Mouse (Mus musculus): ENCODE measurements around the gene Cacna1f.

The Cacna1f gene

DNA sequence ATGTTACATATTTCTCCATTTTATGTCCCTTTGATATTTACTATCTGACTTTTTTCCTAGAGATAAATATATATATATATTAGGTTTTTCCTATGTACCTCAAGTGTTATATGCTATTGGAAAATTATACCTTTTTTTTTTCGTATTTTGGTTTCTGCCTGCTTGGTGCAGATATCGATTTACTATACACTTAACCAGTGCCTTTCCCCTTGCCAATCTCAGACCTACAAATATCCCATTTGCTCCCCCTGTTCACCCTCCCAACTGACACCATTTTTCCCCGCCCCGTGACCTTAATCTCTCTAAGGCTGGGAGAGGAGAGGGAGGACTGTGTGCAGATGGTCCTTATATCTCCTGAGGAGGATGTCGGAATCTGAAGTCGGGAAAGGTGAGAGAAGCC is at the start of gene Cacna1f:
Gene Cacna1f (plus strand): TSS at position 301 of the 400 bp plus-strand sequence.
- no peak for DNase-seq (ENCODE audit: low spot score in 2 of 2)

DNA sequence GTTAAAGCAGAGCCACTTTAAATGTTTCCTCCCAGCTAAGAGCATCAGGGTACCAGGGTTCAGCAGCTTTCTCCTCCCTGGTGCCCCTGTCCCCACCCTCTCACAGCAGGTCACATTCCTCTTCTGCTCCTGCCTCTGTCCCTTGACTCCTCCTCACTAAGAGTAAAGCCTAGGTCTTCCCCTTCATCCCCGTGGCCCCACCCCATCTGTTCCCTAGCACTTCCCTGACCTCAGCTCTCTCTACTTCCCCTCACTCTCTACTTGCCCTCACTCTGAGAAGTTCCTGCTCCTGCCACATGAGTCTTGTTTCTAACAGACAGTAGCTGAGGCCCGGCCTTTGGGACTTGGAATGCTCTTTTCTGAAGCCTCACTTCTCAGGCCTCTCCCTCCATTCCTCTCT is 43.8 kb upstream of the Cacna1f start:
- no peak for DNase-seq (ENCODE audit: low spot score in 2 of 2)

DNA sequence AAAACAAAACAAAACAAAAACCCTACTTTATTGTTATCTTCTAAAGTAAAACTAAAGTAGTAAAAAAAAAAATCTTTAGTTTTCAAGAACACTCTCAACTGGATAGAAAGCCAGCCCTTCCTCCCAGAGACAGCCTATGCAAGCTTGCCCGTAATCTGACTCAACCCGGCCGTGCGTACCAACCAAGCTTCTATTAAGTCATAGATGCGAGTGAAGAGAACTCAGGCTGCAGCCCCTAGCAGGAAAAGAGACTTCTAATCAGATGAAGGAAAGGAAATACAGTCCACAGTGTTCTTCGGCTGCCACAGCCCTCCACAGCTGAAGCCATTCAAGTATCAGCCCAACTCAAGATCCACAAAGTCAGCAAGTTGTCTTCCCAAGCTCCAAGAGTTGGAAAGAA is 40.5 kb upstream of the Cacna1f start:
- DNase-seq (ENCODE audit: low spot score in 2 of 2): no peak

GRCm38 (mm10) chrX:7567491-7567890 is 39.4 kb upstream of the Cacna1f start:
- DNase-seq (ENCODE audit: low spot score in 2 of 2): no peak

GRCm38 (mm10) chrX:7570481-7571175 is 36.3 kb upstream of the Cacna1f start:
- DNase-seq (ENCODE audit: low spot score in 2 of 2): no peak

GRCm38 (mm10) chrX:7571565-7572136 is 35.2 kb upstream of the Cacna1f start:
- no peak for DNase-seq (ENCODE audit: low spot score in 2 of 2)

GRCm38 (mm10) chrX:7572466-7572865 is 34.4 kb upstream of the Cacna1f start:
- DNase-seq (ENCODE audit: low spot score in 2 of 2): no peak

DNA sequence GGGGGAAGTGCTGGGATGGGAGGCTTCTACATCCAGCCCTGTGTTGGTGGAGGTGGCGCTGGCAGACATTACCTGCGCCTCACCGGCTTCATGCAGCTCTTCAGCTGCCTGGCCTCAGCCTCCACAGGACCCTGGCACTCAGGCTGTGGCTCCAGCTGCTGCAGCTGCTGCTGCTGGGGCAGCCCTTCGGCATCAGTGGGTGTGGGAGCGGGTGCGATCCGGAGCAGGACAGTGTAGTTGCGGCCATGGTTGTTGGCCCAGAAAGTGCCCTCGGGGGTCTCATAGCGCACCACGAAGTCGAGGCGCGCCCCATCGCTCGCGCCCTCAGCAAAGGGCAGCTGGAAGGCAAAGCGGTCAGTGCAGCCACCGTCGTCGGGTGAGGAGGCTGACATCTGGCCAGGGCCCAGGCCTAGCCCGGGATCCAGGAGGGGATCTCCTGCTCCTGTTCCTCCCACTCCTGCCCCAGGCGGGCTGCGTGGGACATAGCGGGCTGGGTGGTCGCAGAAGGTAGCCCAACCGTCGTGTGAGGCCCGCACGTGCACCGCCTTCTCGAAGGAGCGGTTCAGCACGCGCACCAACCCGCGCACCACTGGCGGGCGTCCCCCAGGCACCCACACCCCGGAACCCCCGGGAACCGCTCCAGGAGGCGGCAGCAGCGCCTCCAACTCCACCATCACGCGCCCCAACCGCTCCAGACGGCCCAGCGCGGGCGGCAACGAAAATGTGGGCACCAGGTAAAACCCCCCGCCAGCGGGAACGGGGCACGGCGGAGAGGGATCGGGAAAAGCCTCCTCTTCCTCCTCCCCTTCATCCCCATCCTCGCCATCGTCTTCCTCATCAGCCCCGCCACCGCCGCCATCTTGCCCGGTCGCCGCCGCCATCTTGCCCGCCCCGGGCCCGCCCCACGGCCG is 33.5 kb upstream of the Cacna1f start, which contains the start of gene Foxp3:
Gene Foxp3 (plus strand): TSS at position 469 of the 911 bp plus-strand sequence.
- DNase-seq (ENCODE audit: low spot score in 2 of 2): peak; percentile 14 to 31

DNA sequence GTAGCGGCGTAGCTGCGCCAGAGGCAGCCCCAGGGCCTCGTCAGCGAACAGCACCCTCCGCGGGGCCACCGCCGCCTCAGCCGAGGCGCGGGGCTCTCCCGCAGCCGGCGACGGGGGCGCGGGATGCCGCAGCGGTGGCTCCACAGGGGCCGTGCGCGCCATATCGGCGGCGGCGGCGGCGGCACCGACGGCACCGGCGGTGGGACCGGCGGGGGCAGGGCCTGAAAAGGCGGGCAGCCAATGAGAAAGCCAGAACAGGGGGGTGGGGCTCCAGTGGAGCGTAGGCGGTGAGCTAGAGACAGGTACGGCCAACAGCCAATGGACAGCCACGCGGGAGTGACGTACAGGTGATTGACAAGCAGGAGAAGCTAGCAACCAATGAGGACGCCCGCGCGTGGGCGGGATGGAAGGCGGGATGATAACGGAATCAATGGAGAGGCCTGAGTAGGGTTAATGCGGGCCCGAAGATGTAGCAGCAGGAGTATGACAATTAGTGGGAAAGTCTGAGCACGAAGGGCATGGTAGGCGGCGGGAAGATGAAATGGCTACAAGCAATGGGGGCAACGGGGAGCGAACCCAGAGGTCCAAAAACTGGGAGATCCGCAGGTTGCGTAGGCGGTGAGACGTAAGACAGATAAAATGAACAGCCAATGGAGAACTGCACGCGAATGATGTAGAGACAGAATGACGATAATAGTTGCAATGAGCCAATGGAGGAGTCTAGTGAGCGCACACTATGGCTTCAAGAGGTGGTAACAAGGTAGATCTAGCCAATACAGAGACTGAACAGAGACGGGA is 32.6 kb upstream of the Cacna1f start, which contains the start of gene Ppp1r3f:
Gene Ppp1r3f (minus strand): TSS at position 197 of the 798 bp plus-strand sequence.
- DNase-seq (ENCODE audit: low spot score in 2 of 2): peak; percentile 96 to 97

GRCm38 (mm10) chrX:7574885-7575231 is 32.0 kb upstream of the Cacna1f start:
- peak in 1 of 2 experiments; percentile 18 for DNase-seq (ENCODE audit: low spot score in 2 of 2)

- no peak for DNase-seq (ENCODE audit: low spot score in 2 of 2)
Observed at GRCm38 (mm10) chrX:7581151-7581550, 25.7 kb upstream of the Cacna1f start.

DNA sequence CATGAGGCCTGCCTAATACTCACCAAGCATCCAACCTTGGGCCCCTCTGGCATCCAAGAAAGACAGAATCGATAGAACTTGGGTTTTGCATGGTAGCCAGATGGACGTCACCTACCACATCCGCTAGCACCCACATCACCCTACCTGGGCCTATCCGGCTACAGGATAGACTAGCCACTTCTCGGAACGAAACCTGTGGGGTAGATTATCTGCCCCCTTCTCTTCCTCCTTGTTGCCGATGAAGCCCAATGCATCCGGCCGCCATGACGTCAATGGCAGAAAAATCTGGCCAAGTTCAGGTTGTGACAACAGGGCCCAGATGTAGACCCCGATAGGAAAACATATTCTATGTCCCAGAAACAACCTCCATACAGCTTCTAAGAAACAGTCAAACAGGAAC is 23.0 kb upstream of the Cacna1f start:
- DNase-seq (ENCODE audit: low spot score in 2 of 2): no peak

- DNase-seq (ENCODE audit: low spot score in 2 of 2): no peak
Observed at GRCm38 (mm10) chrX:7586356-7586755, 20.5 kb upstream of the Cacna1f start.

DNA sequence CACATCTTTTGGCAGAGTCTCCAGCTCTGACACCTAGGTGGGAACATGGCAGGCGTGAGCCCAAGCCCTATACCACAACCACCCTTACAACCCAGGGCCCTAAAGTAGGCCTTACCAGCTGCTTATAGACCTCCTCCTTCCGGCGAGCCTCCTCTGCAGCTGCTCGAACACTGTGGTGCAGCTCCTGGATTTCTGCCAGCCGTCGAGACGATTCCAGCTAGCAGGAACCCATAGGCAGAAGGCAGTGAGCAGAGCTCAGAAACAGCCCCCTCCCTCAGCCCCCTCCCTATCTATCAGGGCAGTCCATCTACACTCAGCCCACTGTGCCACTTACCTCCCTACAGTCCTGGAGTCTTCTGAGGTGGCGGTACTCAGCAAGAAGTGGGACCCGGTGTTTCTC is 11.5 kb upstream of the Cacna1f start:
- peak in 1 of 2 experiments; percentile 21 for DNase-seq (ENCODE audit: low spot score in 2 of 2)

- no peak for DNase-seq (ENCODE audit: low spot score in 2 of 2)
Observed at GRCm38 (mm10) chrX:7604004-7604403, 2.9 kb upstream of the Cacna1f start.

DNA sequence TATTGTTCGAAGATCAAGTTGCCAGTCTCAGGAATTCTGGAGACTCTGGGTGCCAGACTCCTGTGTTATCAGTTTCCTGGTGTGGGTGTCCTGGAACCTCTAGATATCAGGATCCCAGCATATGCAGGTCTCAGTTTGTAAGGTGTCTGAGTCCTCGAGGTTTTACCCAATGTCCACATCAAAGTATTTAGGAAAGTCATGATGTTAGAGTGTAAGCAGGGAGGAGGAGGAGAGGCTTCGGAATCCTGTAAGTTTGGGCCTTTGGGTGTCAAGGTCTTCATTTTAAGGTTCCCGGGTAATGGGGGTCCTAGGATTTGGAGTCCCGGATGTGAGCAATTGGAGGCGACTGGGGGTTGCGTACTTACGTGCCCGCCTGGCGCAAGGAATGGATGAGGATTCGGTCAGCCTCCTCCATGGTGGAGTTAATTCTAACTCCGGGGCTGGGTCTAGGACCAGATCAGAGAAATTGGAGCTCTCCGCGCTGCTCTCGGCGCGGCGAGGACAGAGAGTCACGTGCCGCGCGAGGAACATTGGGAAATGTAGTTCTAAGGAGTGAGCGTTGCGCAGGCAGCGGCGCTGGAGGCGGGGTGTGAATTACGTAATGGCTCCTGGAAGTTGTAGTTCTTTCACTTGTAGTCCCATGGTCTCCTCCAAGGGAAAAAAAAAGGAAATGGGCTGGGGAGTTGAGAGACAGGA is 1.9 kb upstream of the Cacna1f start, which contains the start of gene Ccdc22:
Gene Ccdc22 (minus strand): TSS at position 639 of the 696 bp plus-strand sequence.
- DNase-seq (ENCODE audit: low spot score in 2 of 2): peak; percentile 79 to 88

DNA sequence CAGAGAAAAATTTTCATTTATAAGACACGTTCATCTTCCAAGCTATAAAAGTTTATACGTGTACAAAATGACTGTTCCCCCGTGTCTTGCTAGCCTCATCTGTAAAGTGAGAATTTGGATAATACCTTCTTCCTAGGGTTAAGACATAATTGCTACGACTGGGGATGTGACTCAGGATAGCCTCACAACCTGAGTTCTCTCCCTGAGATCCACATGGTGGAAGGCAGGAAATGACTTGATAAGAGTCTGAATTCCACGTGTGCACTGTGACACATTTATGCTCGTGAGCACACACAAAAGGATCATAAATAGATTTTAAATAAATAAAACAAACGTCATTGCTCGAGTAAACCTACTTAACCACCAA is 1.3 kb upstream of the Cacna1f start:
- DNase-seq (ENCODE audit: low spot score in 2 of 2): no peak

DNA sequence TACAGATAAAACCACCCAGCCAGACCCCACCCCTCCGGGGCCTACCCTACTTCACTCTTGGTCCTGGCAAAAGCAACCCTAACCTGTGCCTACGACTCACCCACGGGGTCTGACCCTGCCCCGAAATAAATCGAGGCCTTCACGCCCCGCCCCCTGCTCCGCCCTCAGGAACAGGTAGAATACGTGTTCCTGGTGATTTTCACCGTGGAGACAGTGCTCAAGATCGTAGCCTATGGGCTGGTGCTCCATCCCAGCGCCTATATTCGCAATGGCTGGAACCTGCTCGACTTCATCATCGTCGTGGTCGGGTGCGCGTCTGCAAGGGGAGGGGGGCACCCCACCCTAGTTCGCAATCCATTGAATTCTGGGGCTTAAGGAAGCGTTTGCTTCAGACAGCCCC is 3.2 kb downstream of the Cacna1f start:
- peak in 1 of 2 experiments; percentile 6 for DNase-seq (ENCODE audit: low spot score in 2 of 2)

GRCm38 (mm10) chrX:7610536-7611258 is 3.8 kb downstream of the Cacna1f start:
- DNase-seq (ENCODE audit: low spot score in 2 of 2): peak; percentile 23 to 26

- DNase-seq (ENCODE audit: low spot score in 2 of 2): no peak
Observed at GRCm38 (mm10) chrX:7617889-7618551, 11.1 kb downstream of the Cacna1f start.

All from right cerebral cortex, adult 2 months (tissue).